Mouse (Mus musculus): Measurements from ENCODE around the gene Flt3.

- TF ChIP-seq NRF1 (IDR thresholded peaks at IDR 0.05; ENCODE audit: low read depth, low read length) (no peak), HCFC1 (IDR thresholded peaks at IDR 0.05; ENCODE audit: low read depth, low read length) (no peak), POLR2A (IDR thresholded peaks at IDR 0.05; ENCODE audit: low read depth, low read length) (no peak), MXI1 (IDR thresholded peaks at IDR 0.05; ENCODE audit: low read depth, low read length) (no peak)
These were observed 37.2 kb downstream of the Flt3 start for GRCm38 (mm10) chr5:147363054-147363453.
